Mouse (Mus musculus) megakaryocyte, embryonic 14.5 days (primary cell): Measurements from ENCODE around the gene Arhgef3. TPM values are rescaled to one million over a fixed set of nuclear protein-coding genes. Genes with fewer than 3 reads are reported as not detected.
A peak's percentile ranks its signal among the peaks of the same experiment; 100 is the strongest.

Source experiments
- H3K27me3 ChIP-seq: replicated peaks from 2 replicates; pipeline ENCODE3; 2012; ENCODE audit warnings: inconsistent platforms
- H3K36me3 ChIP-seq: replicated peaks from 2 replicates; pipeline ENCODE3; 2012; ENCODE audit warnings: low read length, inconsistent platforms, mixed read lengths
- H3K4me1 ChIP-seq: 2 replicates; pipeline ENCODE4 v1.6.1; 2012; ENCODE audit warnings: inconsistent platforms
- H3K4me3 ChIP-seq: replicated peaks from 2 replicates; pipeline ENCODE3; 2012; ENCODE audit warnings: moderate library complexity, mild to moderate bottlenecking, inconsistent platforms
- H3K9me3 ChIP-seq: 2 replicates; pipeline ENCODE4 v1.6.1; 2012; ENCODE audit warnings: inconsistent platforms
- FLI1 ChIP-seq: IDR thresholded peaks from 2 replicates; pipeline ENCODE4 v1.6.1; 2012; ENCODE audit warnings: low read length, inconsistent platforms, mixed read lengths
- GATA1 ChIP-seq: IDR thresholded peaks from 3 replicates; pipeline ENCODE4 v1.6.1; 2012; ENCODE audit warnings: mixed read lengths, low read length, inconsistent platforms, borderline replicate concordance
- polyA plus RNA-seq: library from polyadenylated mRNA; stranded (reverse); fragments of >175 nt; gene quantifications from 2 replicates; pipeline ENCODE4 v1.2.3, GENCODE M21; 2012; ENCODE audit warnings: low replicate concordance; ENCODE audit not compliant: insufficient read depth

Gene Arhgef3
- polyA plus RNA-seq, 1 experiment, result 6.7 TPM

DNA sequence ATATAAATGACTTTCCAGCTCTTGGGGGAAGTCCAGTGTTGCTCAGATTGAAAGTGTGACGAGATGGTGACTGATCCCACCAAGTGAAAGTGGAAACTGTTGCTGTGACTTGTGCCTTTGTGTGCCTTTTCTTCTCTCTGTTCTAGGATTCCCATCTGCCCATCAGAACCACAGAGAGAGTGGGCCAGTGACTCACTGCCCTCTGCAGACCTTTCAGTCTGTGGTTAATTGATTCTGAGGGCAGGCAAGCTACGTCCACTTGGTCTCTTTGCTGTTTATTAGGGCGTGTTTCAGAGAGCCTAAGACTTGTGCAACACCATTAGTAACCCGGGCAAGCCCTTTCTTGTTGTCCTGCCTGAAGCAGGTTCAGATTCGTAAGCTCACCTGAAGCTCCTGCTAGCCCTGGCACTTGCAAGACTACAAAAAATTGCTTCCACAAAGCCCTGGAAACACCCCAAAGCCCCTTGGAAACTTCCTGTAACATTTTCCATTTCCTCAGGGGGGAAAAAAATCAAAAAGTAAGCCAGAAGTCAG, 261.5 kb downstream of the Arhgef3 start:
- TF ChIP-seq GATA1, result no peak
- H3K4me1 ChIP-seq, result peaks cover 63% of the 10 kb centered on the region
- no peaks in the 10 kb centered on the region for H3K9me3 ChIP-seq
- H3K27me3 ChIP-seq, result no peaks in the 10 kb centered on the region
- peak overlapping the region; percentile 33 for H3K4me3 ChIP-seq
- H3K36me3 ChIP-seq, result peaks cover 56% of the 10 kb centered on the region

GRCm38 (mm10) chr14:27378669-27379068, 264.0 kb downstream of the Arhgef3 start:
- H3K36me3 ChIP-seq, result peaks cover 54% of the 10 kb centered on the region
- peak overlapping the region; percentile 89 for H3K4me3 ChIP-seq
- TF ChIP-seq FLI1 (no peak), GATA1 (no peak)
- no peaks in the 10 kb centered on the region for H3K27me3 ChIP-seq
- peaks cover 60% of the 10 kb centered on the region for H3K4me1 ChIP-seq
- H3K9me3 ChIP-seq, result no peaks in the 10 kb centered on the region

GRCm38 (mm10) chr14:27379404-27379803, 264.7 kb downstream of the Arhgef3 start:
- no peaks in the 10 kb centered on the region for H3K27me3 ChIP-seq
- peaks cover 60% of the 10 kb centered on the region for H3K4me1 ChIP-seq
- H3K4me3 ChIP-seq, result peak overlapping the region; percentile 89
- no peaks in the 10 kb centered on the region for H3K9me3 ChIP-seq
- H3K36me3 ChIP-seq, result peaks cover 55% of the 10 kb centered on the region
- TF ChIP-seq GATA1 (no peak), FLI1 (no peak)

DNA sequence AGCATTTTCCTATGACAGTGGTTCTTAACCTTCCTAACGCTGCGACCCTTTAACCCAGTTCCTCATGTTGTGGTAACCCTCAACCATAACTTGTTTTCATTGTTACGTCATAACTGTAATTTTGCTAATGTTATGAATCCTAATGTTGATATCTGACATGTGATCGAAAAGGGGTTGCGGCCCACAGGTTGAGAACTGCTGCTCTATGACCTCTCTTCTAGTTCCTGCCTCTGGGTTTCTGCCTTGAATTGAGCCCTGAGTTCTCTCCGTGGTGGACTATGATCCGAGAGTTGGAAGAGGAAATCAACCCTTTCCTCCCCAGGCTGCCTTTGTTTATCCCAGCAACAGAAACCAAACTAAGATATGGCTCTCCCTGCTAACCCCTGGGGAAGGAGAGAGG, 266.8 kb downstream of the Arhgef3 start:
- Histone ChIP-seq H3K4me3 (peak overlapping the region; percentile 31), H3K4me1 (peaks cover 56% of the 10 kb centered on the region), H3K36me3 (peaks cover 64% of the 10 kb centered on the region), H3K27me3 (no peaks in the 10 kb centered on the region), H3K9me3 (no peaks in the 10 kb centered on the region)
- TF ChIP-seq FLI1 (no peak), GATA1 (no peak)

GRCm38 (mm10) chr14:27383321-27383830, 268.7 kb downstream of the Arhgef3 start:
- no peak overlapping the region for H3K4me3 ChIP-seq
- H3K4me1 ChIP-seq, result peaks cover 64% of the 10 kb centered on the region
- TF ChIP-seq FLI1 (no peak), GATA1 (no peak)
- H3K9me3 ChIP-seq, result no peaks in the 10 kb centered on the region
- peaks cover 81% of the 10 kb centered on the region for H3K36me3 ChIP-seq
- no peaks in the 10 kb centered on the region for H3K27me3 ChIP-seq

DNA sequence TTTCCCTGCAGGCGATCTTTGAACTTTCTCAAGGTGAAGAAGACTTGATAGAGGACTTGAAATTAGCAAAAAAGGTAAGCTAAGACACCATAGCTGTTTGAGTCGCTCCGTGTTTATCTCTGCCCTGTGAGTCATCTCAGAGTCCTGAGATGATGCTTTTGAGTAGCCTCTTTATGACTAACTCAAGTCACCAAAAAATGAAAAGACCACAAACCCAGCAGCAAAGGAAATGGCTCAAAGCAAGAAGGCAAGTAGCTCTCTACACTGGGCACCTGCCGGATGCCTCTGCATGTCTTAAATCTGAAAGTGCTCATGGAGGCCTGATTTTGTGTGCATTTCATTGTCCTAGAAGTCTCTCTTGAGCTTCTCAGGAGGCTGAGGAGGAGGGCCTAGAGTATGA, 269.4 kb downstream of the Arhgef3 start:
- H3K4me1 ChIP-seq, result peaks cover 64% of the 10 kb centered on the region
- H3K36me3 ChIP-seq, result peaks cover 80% of the 10 kb centered on the region
- no peaks in the 10 kb centered on the region for H3K27me3 ChIP-seq
- H3K9me3 ChIP-seq, result no peaks in the 10 kb centered on the region
- H3K4me3 ChIP-seq, result no peak overlapping the region
- TF ChIP-seq FLI1 (no peak), GATA1 (no peak)

DNA sequence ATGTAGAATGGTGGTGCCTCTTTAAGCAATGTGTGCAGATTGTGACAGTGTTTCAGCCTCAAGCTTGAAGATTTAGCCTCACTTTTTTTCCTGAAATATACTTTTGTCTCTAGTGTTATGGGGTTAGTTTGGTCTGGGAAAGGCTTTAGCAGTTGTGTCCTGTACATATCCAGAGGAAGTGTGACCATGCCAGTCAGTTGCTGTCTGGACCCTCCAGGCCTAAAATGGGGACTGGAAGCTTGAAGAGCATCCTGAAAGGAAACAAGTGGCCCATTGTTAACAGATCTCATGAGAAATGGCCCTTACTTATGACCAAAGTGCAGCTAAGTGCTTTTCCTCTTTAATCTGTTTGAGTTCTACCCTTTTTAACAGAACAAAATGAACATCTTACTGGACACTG, 273.9 kb downstream of the Arhgef3 start:
- TF ChIP-seq GATA1 (no peak), FLI1 (no peak)
- Histone ChIP-seq H3K9me3 (no peaks in the 10 kb centered on the region), H3K4me3 (peak overlapping the region; percentile 14), H3K27me3 (no peaks in the 10 kb centered on the region), H3K36me3 (peaks cover 88% of the 10 kb centered on the region), H3K4me1 (peaks cover 56% of the 10 kb centered on the region)

DNA sequence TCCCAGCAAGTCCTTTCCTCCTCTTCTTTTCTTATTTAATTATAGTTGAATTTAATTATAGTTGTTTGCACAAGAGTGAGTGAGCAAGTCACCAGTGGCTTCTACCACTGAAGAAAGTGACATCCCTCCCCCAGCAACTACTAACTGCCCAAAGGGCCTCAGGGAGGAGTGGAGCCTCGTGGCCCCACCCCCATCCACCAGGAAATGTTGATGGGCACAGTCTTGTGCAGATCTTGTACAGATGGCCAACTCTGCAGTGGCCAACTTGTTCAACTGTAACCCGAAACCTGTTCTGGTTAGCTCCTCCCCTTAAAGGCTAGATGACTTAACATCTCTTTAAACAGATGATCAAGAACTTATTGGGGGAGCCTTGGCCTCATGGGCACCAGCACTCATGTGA, 275.0 kb downstream of the Arhgef3 start:
- TF ChIP-seq FLI1 (no peak), GATA1 (no peak)
- Histone ChIP-seq H3K4me1 (peaks cover 56% of the 10 kb centered on the region), H3K36me3 (peaks cover 88% of the 10 kb centered on the region), H3K27me3 (no peaks in the 10 kb centered on the region), H3K4me3 (peak overlapping the region; percentile 3), H3K9me3 (no peaks in the 10 kb centered on the region)

GRCm38 (mm10) chr14:27390663-27391062, 276.0 kb downstream of the Arhgef3 start:
- Histone ChIP-seq H3K4me1 (peaks cover 56% of the 10 kb centered on the region), H3K4me3 (no peak overlapping the region), H3K36me3 (peaks cover 90% of the 10 kb centered on the region), H3K9me3 (no peaks in the 10 kb centered on the region), H3K27me3 (no peaks in the 10 kb centered on the region)
- TF ChIP-seq GATA1, result no peak
- no peak for TF ChIP-seq FLI1

DNA sequence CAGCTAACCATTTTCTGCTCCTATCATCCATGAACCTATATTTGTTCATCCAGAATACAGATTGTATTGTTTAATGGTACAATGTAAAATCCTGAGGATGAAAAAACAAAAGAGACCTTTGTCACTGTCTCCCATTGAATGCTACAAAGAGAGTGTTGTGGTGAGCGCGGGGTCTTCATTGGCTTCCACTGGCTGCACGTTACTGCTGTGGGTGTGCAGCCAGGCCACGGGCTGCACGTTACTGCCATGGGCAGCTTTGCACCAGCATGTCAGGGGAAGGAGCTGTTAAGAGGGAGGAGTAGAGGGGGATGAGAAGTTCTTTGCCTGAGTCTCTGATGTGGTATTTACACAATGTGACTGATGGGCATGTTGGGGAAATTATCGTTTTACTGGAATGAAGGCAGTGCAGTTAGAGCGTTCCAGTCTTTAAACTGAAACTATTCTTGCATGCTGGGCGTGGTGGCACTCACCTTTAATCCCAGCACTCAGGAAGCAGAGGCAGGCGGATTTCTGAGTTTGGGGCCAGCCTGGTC, 277.1 kb downstream of the Arhgef3 start:
- no peak for TF ChIP-seq GATA1
- no peak for TF ChIP-seq FLI1
- Histone ChIP-seq H3K4me3 (no peak overlapping the region), H3K27me3 (no peaks in the 10 kb centered on the region), H3K9me3 (no peaks in the 10 kb centered on the region), H3K4me1 (peaks cover 55% of the 10 kb centered on the region), H3K36me3 (peaks cover 90% of the 10 kb centered on the region)

GRCm38 (mm10) chr14:27392660-27393059, 278.0 kb downstream of the Arhgef3 start:
- TF ChIP-seq FLI1, result no peak
- no peak for TF ChIP-seq GATA1
- H3K4me3 ChIP-seq, result no peak overlapping the region
- peaks cover 90% of the 10 kb centered on the region for H3K36me3 ChIP-seq
- no peaks in the 10 kb centered on the region for H3K27me3 ChIP-seq
- peaks cover 47% of the 10 kb centered on the region for H3K4me1 ChIP-seq
- no peaks in the 10 kb centered on the region for H3K9me3 ChIP-seq
